Mouse (Mus musculus) ES-Bruce4 (cell line): ENCODE measurements around the gene 2810004N23Rik.

Source experiments
- CTCF ChIP-seq: IDR thresholded peaks from one replicate; pipeline ENCODE4 v1.8.1; 2011; ENCODE audit warnings: low read depth, low read length
- POLR2A ChIP-seq: IDR thresholded peaks from one replicate; pipeline ENCODE4 v1.8.1; 2011; ENCODE audit warnings: low read length; ENCODE audit not compliant: insufficient read depth

DNA sequence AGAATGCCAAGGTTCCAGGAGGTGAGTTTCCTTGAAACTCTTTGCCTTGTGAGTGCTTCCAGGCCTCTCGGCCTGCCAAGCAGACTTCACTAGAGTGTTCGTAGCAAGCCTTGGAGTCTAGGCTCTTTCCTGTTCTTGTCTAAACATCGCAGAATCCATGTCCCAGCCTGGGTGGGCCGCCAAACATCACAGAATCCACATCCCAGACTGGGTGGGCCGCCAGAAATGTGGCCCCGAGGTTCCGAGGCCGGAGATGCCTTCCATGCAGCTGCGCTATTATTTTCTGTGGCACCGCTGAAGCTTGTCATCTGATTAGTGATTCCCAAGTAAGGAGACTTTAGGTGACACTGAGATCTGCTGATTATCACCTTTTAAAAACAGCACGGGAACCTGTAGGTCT lies 62.4 kb downstream of the 2810004N23Rik start:
- TF ChIP-seq CTCF (no peak), POLR2A (no peak)
